Mouse (Mus musculus) activated CD4-positive, CD25-positive, alpha-beta regulatory T cell, adult 4 months (primary cell): ENCODE measurements around the gene Alyref. TPM values are rescaled to one million over a fixed set of nuclear protein-coding genes. Genes with fewer than 3 reads are reported as not detected.

Experiments used
- polyA plus RNA-seq, 2 experiments: library from polyadenylated mRNA; unstranded; fragments of 100-300 nt; shearing (Covaris generic); gene quantifications; one replicate each; pipeline ENCODE4 v1.2.1; 2017

The Alyref gene
- polyA plus RNA-seq, 2 experiments from 2014 or later, result 18.9 to 51.6 TPM

Other genes with a start within 250 kb of the Alyref start
- gene Actg1, start 249.8 kb downstream of the Alyref start, polyA plus RNA-seq, result 1,000 to 10,000 TPM; 2,904 to 3,852 TPM
- gene Fscn2, start 236.8 kb downstream of the Alyref start, polyA plus RNA-seq, result 1 to 10 TPM in 1 of 2 experiments, under 1 TPM in 1; 0.47 to 1.1 TPM
- gene Faap100, start 219.6 kb downstream of the Alyref start, polyA plus RNA-seq, result 10 to 100 TPM; 12.2 to 18.7 TPM
- gene Nploc4, start 160.7 kb downstream of the Alyref start, polyA plus RNA-seq, result 1 to 10 TPM; 9.1 to 9.7 TPM
- gene Tspan10, start 155.7 kb downstream of the Alyref start, polyA plus RNA-seq, result not detected
- gene Pde6g, start 144.9 kb downstream of the Alyref start, polyA plus RNA-seq, result under 1 TPM in 1 of 2 experiments, not detected in 1; 0.38 TPM
- gene Oxld1, start 140.3 kb downstream of the Alyref start, polyA plus RNA-seq, result 1 to 10 TPM; 7.5 to 8.5 TPM
- 10 to 100 TPM; 15.6 to 22.7 TPM for gene Ccdc137, start 140.2 kb downstream of the Alyref start, polyA plus RNA-seq
- gene Arl16, start 130.8 kb downstream of the Alyref start, polyA plus RNA-seq, result 10 to 100 TPM; 24.4 to 30.8 TPM
- 10 to 100 TPM; 73.5 to 74.7 TPM for gene Mrpl12, start 113.8 kb downstream of the Alyref start, polyA plus RNA-seq
- gene Slc25a10, start 106.5 kb downstream of the Alyref start, polyA plus RNA-seq, result 10 to 100 TPM in 1 of 2 experiments, 1 to 10 TPM in 1; 9.7 to 12.3 TPM
- not detected for gene Gcgr, start 67.7 kb downstream of the Alyref start, polyA plus RNA-seq
- gene Mcrip1, start 48.6 kb downstream of the Alyref start, polyA plus RNA-seq, result 100 to 1,000 TPM; 121 to 128 TPM
- gene Ppp1r27, start 47.2 kb downstream of the Alyref start, polyA plus RNA-seq, result not detected
- 100 to 1,000 TPM; 140 to 160 TPM for gene P4hb, start 25.1 kb downstream of the Alyref start, polyA plus RNA-seq
- 100 to 1,000 TPM; 601 to 860 TPM for gene Arhgdia, start 16.7 kb downstream of the Alyref start, polyA plus RNA-seq
- 100 to 1,000 TPM; 112 to 117 TPM for gene Anapc11, start 56 bp upstream of the Alyref start, polyA plus RNA-seq
- gene Npb, start 10.1 kb upstream of the Alyref start, polyA plus RNA-seq, result not detected
- 100 to 1,000 TPM in 1 of 2 experiments, 10 to 100 TPM in 1; 84.5 to 112 TPM for gene Pcyt2, start 19.6 kb upstream of the Alyref start, polyA plus RNA-seq
- gene Sirt7, start 26.9 kb upstream of the Alyref start, polyA plus RNA-seq, result 10 to 100 TPM; 50.8 to 61.8 TPM
- gene Mafg, start 35.2 kb upstream of the Alyref start, polyA plus RNA-seq, result 10 to 100 TPM; 10.7 to 14.3 TPM
- under 1 TPM in 1 of 2 experiments, not detected in 1; 0.48 TPM for gene Pycr1, start 45.4 kb upstream of the Alyref start, polyA plus RNA-seq
- gene Myadml2, start 49.8 kb upstream of the Alyref start, polyA plus RNA-seq, result not detected
- gene Notum, start 62.8 kb upstream of the Alyref start, polyA plus RNA-seq, result not detected
- 100 to 1,000 TPM in 1 of 2 experiments, 10 to 100 TPM in 1; 78.1 to 110 TPM for gene Aspscr1, start 74.6 kb upstream of the Alyref start, polyA plus RNA-seq
- gene Cenpx, start 115.4 kb upstream of the Alyref start, polyA plus RNA-seq, result 100 to 1,000 TPM; 163 to 165 TPM
- 10 to 100 TPM; 19.7 to 24.1 TPM for gene Lrrc45, start 115.6 kb upstream of the Alyref start, polyA plus RNA-seq
- not detected for gene Rac3, start 123.1 kb upstream of the Alyref start, polyA plus RNA-seq
- gene Dcxr, start 128.9 kb upstream of the Alyref start, polyA plus RNA-seq, result 10 to 100 TPM; 17.0 to 20.9 TPM
- gene Cbr2, start 133.7 kb upstream of the Alyref start, polyA plus RNA-seq, result not detected
- 10 to 100 TPM; 35.6 to 69.1 TPM for gene Hmga1b, start 164.4 kb upstream of the Alyref start, polyA plus RNA-seq
- 1 to 10 TPM; 3.5 to 4.9 TPM for gene Rfng, start 185.8 kb upstream of the Alyref start, polyA plus RNA-seq
- 100 to 1,000 TPM; 118 to 137 TPM for gene Gps1, start 185.9 kb upstream of the Alyref start, polyA plus RNA-seq
- 10 to 100 TPM; 30.9 to 31.9 TPM for gene Dus1l, start 198.0 kb upstream of the Alyref start, polyA plus RNA-seq
- 10 to 100 TPM; 28.8 to 40.3 TPM for gene Fasn, start 226.2 kb upstream of the Alyref start, polyA plus RNA-seq